Comparison of ENCODE assay signal across 11 mouse cellular contexts in the genomic region with DNA sequence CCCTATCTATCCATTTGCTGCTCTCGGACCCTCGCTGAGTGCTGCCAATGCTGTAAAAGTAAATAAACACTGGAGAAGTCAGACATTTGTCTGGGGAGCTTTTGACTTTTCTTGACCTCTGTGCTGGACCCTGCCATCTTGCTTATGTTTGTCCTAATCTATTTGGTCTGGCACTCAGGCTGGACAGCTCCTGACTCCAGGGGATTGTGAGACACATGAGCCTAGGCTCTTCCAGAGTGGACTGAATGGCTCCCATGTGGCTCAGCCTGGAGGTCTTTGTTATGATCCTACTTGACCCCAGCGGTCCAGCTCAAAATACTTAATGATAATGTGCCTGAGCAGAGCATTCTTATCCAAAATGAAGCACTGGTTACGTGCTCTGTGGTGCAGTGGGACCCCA.
"Had no signal": no experiment of that assay in that cellular context is flagged by ENCODE, and none has a peak within 500 bp of the region (broad histone marks: within the 10 kb centered on the region; RNA-seq: fewer than 3 reads in every experiment).

No protein-coding gene starts in this region.

- H3K4me2 ChIP-seq: limb, embryonic 13.5 days; liver, embryonic 11.5 days; midbrain, embryonic 13.5 days; neural tube, embryonic 15.5 days had no signal

- H3K9me3 ChIP-seq: limb, embryonic 13.5 days; midbrain, embryonic 13.5 days; neural tube, embryonic 15.5 days had no signal

- H3K36me3 ChIP-seq: limb, embryonic 13.5 days; midbrain, embryonic 13.5 days; neural tube, embryonic 15.5 days had no signal

- ATAC-seq: midbrain, embryonic 13.5 days had no signal

- DNase-seq: kidney, adult 11 months; kidney, postnatal 36 days; left cerebral cortex, postnatal 4 days; spleen, adult 18-20 months; thymus, adult 18-20 months; thymus, postnatal 14 days had no signal

- H3K9ac ChIP-seq: limb, embryonic 13.5 days; midbrain, embryonic 13.5 days; neural tube, embryonic 15.5 days had no signal

- H3K27ac ChIP-seq: limb, embryonic 13.5 days; midbrain, embryonic 13.5 days; neural tube, embryonic 15.5 days had no signal

- H3K27me3 ChIP-seq: limb, embryonic 13.5 days; midbrain, embryonic 13.5 days; neural tube, embryonic 15.5 days had no signal

- H3K4me1 ChIP-seq: midbrain, embryonic 13.5 days; neural tube, embryonic 15.5 days had no signal

- H3K4me3 ChIP-seq: limb, embryonic 13.5 days; midbrain, embryonic 13.5 days; myocyte; neural tube, embryonic 15.5 days had no signal
